8 mouse cellular contexts compared by ENCODE assay signal in the genomic region with DNA sequence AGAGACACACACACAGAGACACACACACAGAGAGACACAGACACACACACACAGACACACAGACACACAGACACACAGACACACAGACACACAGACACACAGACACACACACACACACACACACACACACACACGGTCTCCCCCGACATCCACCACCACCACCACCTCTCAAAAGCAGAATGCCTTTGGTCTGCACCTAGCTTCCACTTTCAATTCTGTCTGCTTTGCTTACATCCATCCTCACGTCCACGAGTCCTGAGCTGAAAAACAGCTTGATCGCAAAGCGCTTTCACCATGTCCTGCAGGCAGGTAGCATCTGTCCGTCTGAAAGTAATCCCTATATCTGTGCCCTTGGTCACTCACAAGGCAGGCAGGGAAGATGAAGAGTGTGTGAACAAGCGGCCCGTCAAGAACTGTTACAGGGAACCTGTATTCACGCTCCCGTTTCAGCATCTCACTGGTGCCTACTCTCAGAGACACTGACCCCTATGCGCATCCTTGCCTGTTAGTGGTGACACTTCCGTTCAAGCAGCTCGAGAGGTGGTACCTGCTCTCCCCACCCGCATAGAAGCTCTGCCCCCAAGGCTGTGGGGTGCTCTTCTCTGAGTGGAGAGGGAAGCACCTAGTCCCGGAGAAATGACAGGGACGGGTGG. TPM values are rescaled to one million over a fixed set of nuclear protein-coding genes. Genes with fewer than 3 reads are reported as not detected.
DNase-seq lines count a peak whose midpoint lies in the region; ATAC-seq and TF ChIP-seq lines count a peak whose summit lies in the region.

No protein-coding gene starts in this region.

- 20% methylated on average over 17 of the region's 17 CpGs for WGBS in bone marrow, adult 2 months
- WGBS in heart, embryonic 14.5 days = 27% methylated on average over 17 of the region's 17 CpGs
- 37% methylated on average over 17 of the region's 17 CpGs for WGBS in liver, embryonic 11.5 days
- 38% methylated on average over 17 of the region's 17 CpGs for WGBS in neural tube, embryonic 13.5 days

- H3K4me3 ChIP-seq in bone marrow, adult 2 months (replicated peaks; ENCODE audit: control insufficient read depth, low read depth, low read length) = peak overlapping the region; percentile 26
- peak overlapping the region; percentile 60 to 61 for H3K4me3 ChIP-seq in heart, embryonic 14.5 days (ENCODE audit: control insufficient read depth in 1 of 2, insufficient read depth in 1 of 2, low read depth in 1 of 2, low read length in 2 of 2)
- H3K4me3 ChIP-seq in liver, embryonic 11.5 days (ENCODE audit: low read depth, low read length) = 0 out of 2 replicates have a peak overlapping the region, but pooled peaks have one; percentile 4
- peak overlapping the region; percentile 43 for H3K4me3 ChIP-seq in neural tube, embryonic 13.5 days

- H3K27me3 ChIP-seq in heart, embryonic 14.5 days (ENCODE audit: control insufficient read depth, insufficient read depth, low read length) = no peaks in the 10 kb centered on the region
- H3K27me3 ChIP-seq in liver, embryonic 11.5 days (replicated peaks; ENCODE audit: control insufficient read depth, insufficient read depth, low read length) = peaks cover 21% of the 10 kb centered on the region
- H3K27me3 ChIP-seq in neural tube, embryonic 13.5 days = peaks cover 44% of the 10 kb centered on the region

- H3K9me3 ChIP-seq in heart, embryonic 14.5 days (ENCODE audit: control insufficient read depth, low read length) = no peaks in the 10 kb centered on the region
- no peaks in the 10 kb centered on the region for H3K9me3 ChIP-seq in liver, embryonic 11.5 days (ENCODE audit: control insufficient read depth, low read length)
- no peaks in the 10 kb centered on the region for H3K9me3 ChIP-seq in neural tube, embryonic 13.5 days

- TF ChIP-seq POLR2A in bone marrow, adult 2 months (IDR thresholded peaks at IDR 0.05; ENCODE audit: borderline replicate concordance, control insufficient read depth, low read depth, low read length) = no peak

- no peak overlapping the region for H3K27ac ChIP-seq in bone marrow, adult 2 months (ENCODE audit: control insufficient read depth, insufficient read depth, low read depth, low read length, poor library complexity)
- no peak overlapping the region for H3K27ac ChIP-seq in heart, embryonic 14.5 days (replicated peaks in 1 of 2; ENCODE audit: control insufficient read depth in 1 of 2, insufficient read depth in 1 of 2, low read depth in 2 of 2, low read length in 2 of 2)
- no peak overlapping the region for H3K27ac ChIP-seq in liver, embryonic 11.5 days (ENCODE audit: low read depth, low read length)
- H3K27ac ChIP-seq in neural tube, embryonic 13.5 days (replicated peaks) = no peak overlapping the region

- peak; percentile 38 for DNase-seq in A20 (ENCODE audit: low read depth, low spot score)
- DNase-seq in liver, embryonic 11.5 days (ENCODE audit: low spot score) = no peak
- DNase-seq in frontal cortex, postnatal 36 days (ENCODE audit: low spot score in 2 of 2) = no peak
- DNase-seq in left cerebral cortex, adult 9 months (ENCODE audit: low spot score in 2 of 2) = no peak
- no peak for DNase-seq in layer of hippocampus, adult 9-11 months

- no peaks in the 10 kb centered on the region for H3K36me3 ChIP-seq in heart, embryonic 14.5 days (ENCODE audit: control insufficient read depth, insufficient read depth, low read length)
- no peaks in the 10 kb centered on the region for H3K36me3 ChIP-seq in liver, embryonic 11.5 days (ENCODE audit: control insufficient read depth, insufficient read depth, low read length)
- no peaks in the 10 kb centered on the region for H3K36me3 ChIP-seq in neural tube, embryonic 13.5 days

- TF ChIP-seq CTCF in bone marrow, adult 2 months (IDR thresholded peaks at IDR 0.05; ENCODE audit: control insufficient read depth, insufficient read depth, low read length) = no peak

- H3K4me1 ChIP-seq in bone marrow, adult 2 months (ENCODE audit: control insufficient read depth, insufficient read depth, low read length) = no peaks in the 10 kb centered on the region
- H3K4me1 ChIP-seq in heart, embryonic 14.5 days (ENCODE audit: control insufficient read depth in 2 of 2, insufficient read depth in 2 of 2, low read length in 2 of 2) = peaks cover 11 to 14% of the 10 kb centered on the region in 2 experiments
- no peaks in the 10 kb centered on the region for H3K4me1 ChIP-seq in liver, embryonic 11.5 days (replicated peaks; ENCODE audit: control insufficient read depth, insufficient read depth, low read length)
- peaks cover 16% of the 10 kb centered on the region for H3K4me1 ChIP-seq in neural tube, embryonic 13.5 days (replicated peaks)

- H3K9ac ChIP-seq in heart, embryonic 14.5 days (ENCODE audit: low read length) = peak overlapping the region; percentile 80
- no peak overlapping the region for H3K9ac ChIP-seq in liver, embryonic 11.5 days (ENCODE audit: low read depth, low read length)
- H3K9ac ChIP-seq in neural tube, embryonic 13.5 days = peak overlapping the region; percentile 38; the same call in 1 of the 2 replicates

- H3K4me2 ChIP-seq in heart, embryonic 14.5 days (ENCODE audit: low read length) = peak overlapping the region; percentile 96
- peak overlapping the region; percentile 66; the same call in 1 of the 2 replicates for H3K4me2 ChIP-seq in liver, embryonic 11.5 days
- peak overlapping the region; percentile 84 for H3K4me2 ChIP-seq in neural tube, embryonic 13.5 days

- ATAC-seq in heart, embryonic 14.5 days (ENCODE audit: insufficient number of reproducible peaks, insufficient read depth, low FRiP score, low read depth) = no peak; the same call in 1 of the 2 replicates
- no peak for ATAC-seq in liver, embryonic 11.5 days (replicated peaks; ENCODE audit: low FRiP score)
- no peak for ATAC-seq in neural tube, embryonic 13.5 days (ENCODE audit: low read depth)

RNA-seq across cellular contexts. Expression of a gene that starts 1.5 kb away (rescaled TPM):
- polyA plus RNA-seq in bone marrow, adult 2 months (2011; ENCODE audit: insufficient read depth, insufficient read length, low replicate concordance, missing spikeins) = 2.7 and 3.1 TPM in 2 replicates
- 4.3 and 5.2 TPM in 2 replicates for polyA plus RNA-seq in heart, embryonic 14.5 days (2014; fragmentation: Nextera tagmentation; extraction: Ambion mirVana)
- 0.05 TPM in 1 of 2 replicates, not detected in the other for polyA plus RNA-seq in liver, embryonic 11.5 days (2014; fragmentation: Nextera tagmentation; extraction: Ambion mirVana)
- 1.2 and 1.7 TPM in 2 replicates for polyA plus RNA-seq in neural tube, embryonic 13.5 days (2015; fragmentation: Nextera tagmentation; extraction: Ambion mirVana)

Comparison
In these comparisons a context has a peak if more than half of its experiments do, and no peak if none do; other contexts are left out.
1. H3K4me3 ChIP-seq: peak in every context shown above with its lines; median percentile 60 in heart, embryonic 14.5 days; 43 in neural tube, embryonic 13.5 days; 26 in bone marrow, adult 2 months; 4 in liver, embryonic 11.5 days.